Mouse (Mus musculus): ENCODE results near the gene 1700012B07Rik.

DNA sequence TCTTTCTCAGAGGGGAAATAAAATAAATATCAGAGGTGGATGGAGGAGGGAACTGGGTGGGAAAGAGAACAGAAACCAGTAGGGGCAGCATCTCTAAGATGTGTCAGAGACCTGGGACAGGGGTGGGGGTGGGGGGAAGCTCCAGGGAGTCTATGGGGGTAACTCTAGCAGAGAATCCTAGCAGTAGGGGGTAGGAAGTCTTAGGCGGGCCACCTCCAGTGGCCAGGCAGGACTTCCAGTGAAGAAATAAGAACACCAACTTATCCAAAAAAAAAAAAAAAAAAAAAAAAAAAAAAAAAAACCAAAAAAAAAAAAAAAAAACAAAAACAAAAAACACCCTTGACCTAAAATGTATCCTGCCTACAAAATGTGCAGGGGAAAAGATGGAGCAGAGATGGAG is 26.3 kb downstream of the 1700012B07Rik start:
- no peak for TF ChIP-seq POLR2A (IDR thresholded peaks at IDR 0.05; ENCODE audit: borderline replicate concordance, low read depth, low read length)
- no peak for TF ChIP-seq CTCF (IDR thresholded peaks at IDR 0.05; ENCODE audit: low read depth, low read length)
